Mouse (Mus musculus) E14TG2a.4 (cell line): Measurements from ENCODE around the gene Pnpla3.

Experiments
- CTCF ChIP-seq: conservative IDR thresholded peaks from 2 replicates; pipeline ENCODE4 v1.5.1; 2014; ENCODE audit warnings: low read length
- NANOG ChIP-seq: IDR thresholded peaks from 2 replicates; pipeline ENCODE4 v1.6.1; 2014; ENCODE audit warnings: borderline replicate concordance, low read length, mixed read lengths
- POU5F1 ChIP-seq: IDR thresholded peaks from 2 replicates; pipeline ENCODE4 v1.6.1; 2014; ENCODE audit warnings: low read length, borderline replicate concordance

GRCm38 (mm10) chr15:84226918-84227317, 59.3 kb downstream of the Pnpla3 start:
- no peak for TF ChIP-seq CTCF
- no peak for TF ChIP-seq POU5F1
- no peak for TF ChIP-seq NANOG
